Mouse (Mus musculus): ENCODE data around the gene Kcnh1.

DNA sequence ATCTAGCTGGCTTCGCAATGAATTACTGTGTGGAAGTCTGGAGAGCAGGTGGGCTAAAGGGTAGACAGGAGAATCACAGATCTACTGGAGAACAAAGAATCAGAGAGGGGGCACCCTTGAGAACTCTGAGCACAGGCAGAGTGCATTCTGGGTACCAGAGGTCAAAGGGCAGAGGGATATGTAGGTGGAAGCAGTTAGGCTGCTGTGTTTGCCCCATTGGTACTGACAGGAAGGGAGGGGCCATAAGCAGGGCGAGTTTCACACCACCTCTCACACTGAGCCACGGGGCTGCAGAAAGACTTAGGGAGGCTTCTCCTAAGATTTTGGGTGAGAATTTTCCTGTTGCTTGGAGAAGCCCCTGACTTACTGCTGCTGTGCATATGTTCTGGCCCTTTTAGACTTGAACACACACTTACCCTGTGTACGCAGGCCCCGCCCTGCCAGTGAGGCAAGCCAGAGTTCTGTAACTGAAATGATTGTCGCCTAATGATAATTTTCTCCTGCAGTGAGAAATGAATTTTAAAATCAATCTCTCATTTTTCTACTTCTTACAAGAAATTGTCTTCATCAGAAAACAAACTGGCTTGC lies 121.4 kb downstream of the Kcnh1 start:
- no peak for TF ChIP-seq CTCF (IDR thresholded peaks at IDR 0.05; ENCODE audit: low read depth)
- no peak for TF ChIP-seq EP300 (optimal IDR thresholded peaks at IDR 0.05)

Measured in stomach, postnatal 0 days (tissue).